Mouse (Mus musculus): ENCODE data around the gene Sult6b2. TPM values are rescaled to one million over a fixed set of nuclear protein-coding genes. Genes with fewer than 3 reads are reported as not detected.

Gene Sult6b2
- total and polyA plus RNA-seq, 3 experiments: 0.16 TPM; not detected in 2

- Histone ChIP-seq H3K36me3 (replicated peaks) (no peaks in the 10 kb centered on the region), H3K27me3 (ENCODE audit: insufficient read depth, low read length) (peaks cover 17% of the 10 kb centered on the region), H3K4me1 (ENCODE audit: insufficient read depth, low read depth, low read length) (peaks cover 45% of the 10 kb centered on the region), H3K9me3 (replicated peaks) (no peaks in the 10 kb centered on the region), H3K4me3 (ENCODE audit: low read depth, low read length) (peak overlapping the region; percentile 39; the same call in 1 of the 2 replicates)
- DNase-seq (ENCODE audit: low spot score) (peak; percentile 80), ATAC-seq (ENCODE audit: extremely low read depth, insufficient number of reproducible peaks, low FRiP score, poor library complexity, severe bottlenecking) (peak; percentile 97)
- TF ChIP-seq TAL1 (conservative IDR thresholded peaks at IDR 0.05; ENCODE audit: low read depth, low read length): peak; percentile 97
- TF ChIP-seq GATA1 (IDR thresholded peaks at IDR 0.05; ENCODE audit: borderline replicate concordance, low read length): no peak
- 0 out of 2 replicates have a peak, but pooled peaks have one; percentile 9 for TF ChIP-seq CTCF (IDR thresholded peaks at IDR 0.05; ENCODE audit: low read depth, low read length)
Observed at GRCm38 (mm10) chr6:142831243-142831642, 26.9 kb upstream of the Sult6b2 start.

- Histone ChIP-seq H3K4me3 (ENCODE audit: low read depth, low read length) (no peak overlapping the region), H3K36me3 (replicated peaks) (no peaks in the 10 kb centered on the region), H3K27me3 (ENCODE audit: insufficient read depth, low read length) (peaks cover 17% of the 10 kb centered on the region), H3K9me3 (replicated peaks) (no peaks in the 10 kb centered on the region), H3K4me1 (ENCODE audit: insufficient read depth, low read depth, low read length) (peaks cover 45% of the 10 kb centered on the region)
- DNase-seq (ENCODE audit: low spot score): no peak
- ATAC-seq (ENCODE audit: extremely low read depth, insufficient number of reproducible peaks, low FRiP score, poor library complexity, severe bottlenecking): no peak
- TF ChIP-seq GATA1 (IDR thresholded peaks at IDR 0.05; ENCODE audit: borderline replicate concordance, low read length) (no peak), TAL1 (conservative IDR thresholded peaks at IDR 0.05; ENCODE audit: low read depth, low read length) (no peak), GATA2 (IDR thresholded peaks at IDR 0.05; ENCODE audit: borderline replicate concordance, low read depth, low read length) (no peak), CTCF (IDR thresholded peaks at IDR 0.05; ENCODE audit: low read depth, low read length) (no peak), POLR2AphosphoS5 (IDR thresholded peaks at IDR 0.05; ENCODE audit: insufficient replicate concordance, low read depth, low read length) (no peak)
Observed at GRCm38 (mm10) chr6:142830221-142830620, 25.9 kb upstream of the Sult6b2 start.

- ATAC-seq (ENCODE audit: extremely low read depth, insufficient number of reproducible peaks, low FRiP score, poor library complexity, severe bottlenecking) (no peak), DNase-seq (ENCODE audit: low spot score) (no peak)
- no peaks in the 10 kb centered on the region for H3K9me3 ChIP-seq (replicated peaks)
- H3K4me1 ChIP-seq (ENCODE audit: insufficient read depth, low read depth, low read length): peaks cover 23% of the 10 kb centered on the region
- no peak overlapping the region for H3K4me3 ChIP-seq (ENCODE audit: low read depth, low read length)
- peaks cover 11% of the 10 kb centered on the region; the same call in 1 of the 2 replicates for H3K27me3 ChIP-seq (ENCODE audit: insufficient read depth, low read length)
- H3K36me3 ChIP-seq (replicated peaks): no peaks in the 10 kb centered on the region
- TF ChIP-seq POLR2AphosphoS5 (IDR thresholded peaks at IDR 0.05; ENCODE audit: insufficient replicate concordance, low read depth, low read length) (no peak), GATA1 (IDR thresholded peaks at IDR 0.05; ENCODE audit: borderline replicate concordance, low read length) (no peak), TAL1 (conservative IDR thresholded peaks at IDR 0.05; ENCODE audit: low read depth, low read length) (no peak), CTCF (IDR thresholded peaks at IDR 0.05; ENCODE audit: low read depth, low read length) (no peak), GATA2 (IDR thresholded peaks at IDR 0.05; ENCODE audit: borderline replicate concordance, low read depth, low read length) (no peak)
Observed at GRCm38 (mm10) chr6:142825449-142825848, 21.1 kb upstream of the Sult6b2 start.

GRCm38 (mm10) chr6:142823008-142823787, 18.9 kb upstream of the Sult6b2 start:
- TF ChIP-seq POLR2AphosphoS5 (IDR thresholded peaks at IDR 0.05; ENCODE audit: insufficient replicate concordance, low read depth, low read length): no peak
- Histone ChIP-seq H3K9me3 (replicated peaks) (no peaks in the 10 kb centered on the region), H3K4me1 (ENCODE audit: insufficient read depth, low read depth, low read length) (peaks cover 14% of the 10 kb centered on the region)

GRCm38 (mm10) chr6:142818306-142818705, 14.0 kb upstream of the Sult6b2 start:
- no peak overlapping the region for H3K4me3 ChIP-seq (ENCODE audit: low read depth, low read length)
- H3K36me3 ChIP-seq (replicated peaks): no peaks in the 10 kb centered on the region
- H3K4me1 ChIP-seq (ENCODE audit: insufficient read depth, low read depth, low read length): peaks cover 23% of the 10 kb centered on the region
- ATAC-seq (ENCODE audit: extremely low read depth, insufficient number of reproducible peaks, low FRiP score, poor library complexity, severe bottlenecking): no peak
- DNase-seq (ENCODE audit: low spot score): no peak
- no peaks in the 10 kb centered on the region for H3K9me3 ChIP-seq (replicated peaks)
- TF ChIP-seq GATA2 (IDR thresholded peaks at IDR 0.05; ENCODE audit: borderline replicate concordance, low read depth, low read length) (no peak), GATA1 (IDR thresholded peaks at IDR 0.05; ENCODE audit: borderline replicate concordance, low read length) (no peak), CTCF (IDR thresholded peaks at IDR 0.05; ENCODE audit: low read depth, low read length) (no peak), TAL1 (conservative IDR thresholded peaks at IDR 0.05; ENCODE audit: low read depth, low read length) (no peak), POLR2AphosphoS5 (IDR thresholded peaks at IDR 0.05; ENCODE audit: insufficient replicate concordance, low read depth, low read length) (no peak)
- H3K27me3 ChIP-seq (ENCODE audit: insufficient read depth, low read length): peaks cover 17% of the 10 kb centered on the region

More at GRCm38 (mm10) chr6:142823008-142823787, 18.9 kb upstream of the Sult6b2 start:
- Histone ChIP-seq H3K4me3 (ENCODE audit: low read depth, low read length) (no peak overlapping the region), H3K36me3 (replicated peaks) (no peaks in the 10 kb centered on the region), H3K27me3 (ENCODE audit: insufficient read depth, low read length) (peaks cover 15% of the 10 kb centered on the region)
- ATAC-seq (ENCODE audit: extremely low read depth, insufficient number of reproducible peaks, low FRiP score, poor library complexity, severe bottlenecking) (peak; percentile 66), DNase-seq (ENCODE audit: low spot score) (no peak)

- peak; percentile 25; the same call in 1 of the 2 replicates for ATAC-seq (ENCODE audit: extremely low read depth, insufficient number of reproducible peaks, low FRiP score, poor library complexity, severe bottlenecking)
- Histone ChIP-seq H3K36me3 (replicated peaks) (no peaks in the 10 kb centered on the region), H3K4me3 (ENCODE audit: low read depth, low read length) (no peak overlapping the region), H3K27me3 (ENCODE audit: insufficient read depth, low read length) (peaks cover 30% of the 10 kb centered on the region), H3K9me3 (replicated peaks) (no peaks in the 10 kb centered on the region), H3K4me1 (ENCODE audit: insufficient read depth, low read depth, low read length) (peaks cover 24% of the 10 kb centered on the region)
- DNase-seq (ENCODE audit: low spot score): no peak
- no peak for TF ChIP-seq POLR2AphosphoS5 (IDR thresholded peaks at IDR 0.05; ENCODE audit: insufficient replicate concordance, low read depth, low read length)
- TF ChIP-seq GATA1 (IDR thresholded peaks at IDR 0.05; ENCODE audit: borderline replicate concordance, low read length): no peak
- no peak for TF ChIP-seq CTCF (IDR thresholded peaks at IDR 0.05; ENCODE audit: low read depth, low read length)
Observed at GRCm38 (mm10) chr6:142815513-142815912, 11.2 kb upstream of the Sult6b2 start.

All from G1E (cell line).